Mouse (Mus musculus) brain, embryonic 14.5 days (tissue): Measurements from ENCODE around the gene Krt78.

Source experiments
- CTCF ChIP-seq: fragments of 200-500 bp; IDR thresholded peaks from 2 replicates; pipeline ENCODE4 v1.5.1; 2012; ENCODE audit warnings: inconsistent platforms, mild to moderate bottlenecking, moderate library complexity, borderline replicate concordance; ENCODE audit not compliant: insufficient read depth, insufficient read length; ENCODE audit errors: extremely low read depth
- POLR2A ChIP-seq: fragments of 200-500 bp; IDR thresholded peaks from 2 replicates; pipeline ENCODE4 v1.6.1; 2012; ENCODE audit warnings: mild to moderate bottlenecking, inconsistent platforms, borderline replicate concordance; ENCODE audit not compliant: poor library complexity, insufficient read depth, insufficient read length, severe bottlenecking; ENCODE audit errors: extremely low read depth

GRCm38 (mm10) chr15:101941948-101942347, 12.1 kb downstream of the Krt78 start:
- TF ChIP-seq CTCF: no peak
- TF ChIP-seq POLR2A: no peak
